Mouse (Mus musculus) thymus, postnatal 0 days (tissue): ENCODE data around the gene Dapl1. TPM values are rescaled to one million over a fixed set of nuclear protein-coding genes. Genes with fewer than 3 reads are reported as not detected.
A peak's percentile ranks its signal among the peaks of the same experiment; 100 is the strongest.

Experiments
- DNase-seq: peaks from one replicate; pipeline ENCODE4 v3.0.0-alpha.2; 2015; ENCODE audit warnings: low spot score
- polyA plus RNA-seq: library from polyadenylated mRNA; unstranded; fragments of >200 nt; fragmentation: Nextera tagmentation; extraction: Ambion mirVana; gene quantifications from 2 replicates; pipeline ENCODE4 v1.2.1, GENCODE M21; 2015

The Dapl1 gene
- polyA plus RNA-seq, 1 experiment from 2014 or later, result 4.9 TPM

- no peak for DNase-seq
Measured at GRCm38 (mm10) chr2:59471051-59471948, 13.2 kb upstream of the Dapl1 start.

DNA sequence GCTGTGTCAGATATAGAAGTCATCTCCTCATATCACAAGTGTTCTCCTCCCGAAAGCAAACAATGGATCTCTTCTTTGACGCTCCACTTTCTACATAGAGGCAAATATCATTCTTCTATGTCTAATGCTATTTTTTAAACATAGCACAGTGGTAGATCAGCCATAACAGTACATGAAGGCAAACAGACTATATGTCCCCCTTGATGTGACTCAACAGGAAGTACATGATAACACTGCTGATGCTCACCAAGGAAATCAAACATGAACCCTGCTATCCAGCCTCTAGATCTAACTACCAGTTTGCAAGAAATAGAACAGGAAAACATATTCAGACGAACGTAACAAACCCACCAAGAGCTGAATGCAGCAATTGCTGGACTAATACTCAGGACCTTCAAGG is 10.1 kb upstream of the Dapl1 start:
- DNase-seq, result peak; percentile 12

- DNase-seq, result no peak
Measured at GRCm38 (mm10) chr2:59485080-59485479, 627 bp downstream of the Dapl1 start.

DNA sequence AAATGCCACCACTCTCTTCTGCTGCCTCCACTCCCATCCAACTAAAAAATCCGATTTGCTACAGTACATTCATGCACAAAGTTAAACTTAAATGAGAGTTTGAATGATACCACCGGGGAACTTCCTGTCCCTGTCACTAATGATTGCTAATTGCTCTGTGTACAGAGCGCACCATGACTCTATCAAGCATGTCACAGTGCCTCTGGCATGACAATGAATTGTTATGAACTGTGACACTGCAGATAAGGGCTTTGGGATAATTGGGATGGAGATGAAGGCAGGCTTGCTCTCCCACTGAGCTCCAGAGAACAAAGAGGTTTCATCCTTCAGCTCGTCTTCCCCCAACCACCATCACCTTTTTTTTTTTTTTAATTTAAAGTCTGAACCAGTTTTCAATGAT is 1.2 kb downstream of the Dapl1 start:
- no peak for DNase-seq

- DNase-seq, result no peak
Measured at GRCm38 (mm10) chr2:59486196-59486845, 1.9 kb downstream of the Dapl1 start.

- DNase-seq, result no peak
Measured at GRCm38 (mm10) chr2:59488235-59488634, 3.8 kb downstream of the Dapl1 start.

DNA sequence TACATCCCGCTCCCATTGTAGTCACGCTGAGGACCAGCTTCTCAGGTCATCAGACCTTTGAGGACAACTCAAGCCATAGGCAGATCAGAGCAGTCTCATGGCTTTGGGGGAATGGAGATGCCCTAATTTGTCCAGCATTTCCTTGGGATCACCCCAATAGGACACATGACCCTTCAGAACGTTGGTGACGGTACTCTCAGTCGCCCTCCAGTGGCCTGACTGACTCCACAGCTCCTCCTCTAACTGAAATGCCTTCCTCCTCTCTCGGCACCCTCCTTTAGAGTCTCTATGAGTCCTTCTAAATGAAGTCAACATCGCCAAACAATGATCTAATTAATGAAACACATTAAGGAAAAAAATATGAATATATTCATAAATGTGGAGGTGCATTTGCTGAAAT is 5.9 kb downstream of the Dapl1 start:
- DNase-seq, result no peak

DNA sequence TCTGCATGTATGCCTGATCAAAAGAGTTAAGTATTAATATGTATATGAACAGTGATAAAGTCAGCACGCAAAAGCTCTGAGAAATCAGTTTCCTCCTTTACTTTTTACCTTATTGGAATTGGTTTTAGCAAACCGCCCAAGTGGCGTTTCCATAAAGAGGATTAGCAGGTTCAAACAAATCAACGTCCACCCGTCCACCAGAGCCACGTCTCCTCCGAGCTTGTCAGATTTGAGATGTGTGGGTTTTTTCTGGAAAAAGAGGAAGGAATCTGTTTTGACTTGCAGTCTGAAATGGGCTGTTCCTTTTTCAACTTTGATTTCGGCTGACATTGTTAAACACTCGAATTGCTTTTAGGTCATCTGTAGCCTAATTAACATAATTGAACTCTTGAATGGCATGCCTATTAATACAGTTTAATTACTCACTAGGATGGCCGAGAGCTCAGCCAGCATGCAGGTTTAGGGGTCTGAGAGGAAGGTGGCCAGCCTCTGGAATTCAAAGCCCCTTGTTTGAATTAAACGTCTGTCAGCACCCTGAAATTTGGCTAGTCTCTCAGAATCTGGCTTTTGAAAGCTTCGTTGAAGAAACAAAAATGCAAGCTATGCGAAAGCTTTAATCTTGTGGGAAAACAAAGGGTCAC is 9.1 kb downstream of the Dapl1 start:
- no peak for DNase-seq

DNA sequence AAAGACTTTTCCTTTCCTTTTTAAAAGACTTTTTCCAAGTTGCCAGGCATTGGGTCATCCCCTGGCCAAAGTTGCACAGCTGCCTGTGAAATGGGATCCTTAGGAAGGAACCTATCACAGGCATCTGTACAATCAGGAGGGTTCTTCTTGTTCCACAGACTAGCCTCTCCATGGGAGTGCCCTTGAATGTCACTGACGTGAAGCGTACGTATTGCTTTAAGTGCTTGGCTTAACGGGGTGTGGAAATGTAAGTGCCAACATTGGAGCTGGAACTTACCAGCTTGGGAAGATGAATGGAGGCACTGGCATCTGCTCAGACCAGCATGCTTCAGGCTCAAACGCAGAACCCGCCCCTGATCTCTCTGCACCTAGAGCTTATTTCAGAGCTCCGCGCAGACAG is 14.7 kb downstream of the Dapl1 start:
- DNase-seq, result no peak

GRCm38 (mm10) chr2:59499717-59500116 is 15.3 kb downstream of the Dapl1 start:
- no peak for DNase-seq

DNA sequence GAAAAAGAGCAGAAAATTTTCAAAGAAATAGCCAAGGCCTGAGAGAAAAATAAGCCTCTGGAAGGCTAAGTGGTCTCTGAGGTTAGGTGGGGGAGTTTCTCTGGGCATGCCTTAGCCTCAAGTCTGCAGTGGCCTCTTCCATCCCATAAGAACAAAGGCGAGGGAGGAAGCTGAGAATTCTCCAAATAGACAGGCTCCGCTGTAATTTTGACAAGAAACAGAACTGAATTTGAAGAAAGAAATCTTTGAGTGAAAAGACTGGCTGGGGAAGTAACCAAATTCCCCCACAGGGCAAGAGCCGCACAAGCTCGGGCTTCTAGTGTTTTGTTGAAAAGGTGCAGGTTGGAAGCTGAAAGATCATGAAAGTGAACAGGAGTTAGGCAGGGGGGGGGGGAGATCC is 24.6 kb downstream of the Dapl1 start:
- DNase-seq, result no peak

GRCm38 (mm10) chr2:59510416-59510815 is 26.0 kb downstream of the Dapl1 start:
- no peak for DNase-seq

- no peak for DNase-seq
Measured at GRCm38 (mm10) chr2:59510882-59511281, 26.4 kb downstream of the Dapl1 start.

GRCm38 (mm10) chr2:59520663-59521062 is 36.2 kb downstream of the Dapl1 start:
- no peak for DNase-seq

GRCm38 (mm10) chr2:59522079-59522684 is 37.7 kb downstream of the Dapl1 start:
- DNase-seq, result peak; percentile 74

DNA sequence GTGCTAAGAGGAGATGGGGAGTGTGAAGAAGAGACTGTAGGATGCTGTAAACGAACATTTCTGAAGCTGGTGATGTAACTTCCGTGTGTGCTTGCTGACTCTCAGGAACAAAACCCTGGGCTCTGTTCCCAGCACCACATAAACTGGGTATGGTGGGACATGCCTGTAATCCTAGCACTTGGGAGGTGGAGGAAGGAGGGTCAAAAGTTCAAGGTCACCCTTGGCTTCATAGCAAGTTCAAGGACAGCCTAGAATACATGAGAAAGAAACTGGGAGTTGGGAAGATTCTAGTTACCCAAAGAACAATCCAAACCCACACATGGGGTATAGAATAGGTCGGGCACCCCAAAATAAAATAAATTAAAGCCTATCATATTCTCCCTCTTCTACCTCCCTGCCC is 39.1 kb downstream of the Dapl1 start:
- DNase-seq, result no peak

GRCm38 (mm10) chr2:59526893-59527292 is 42.4 kb downstream of the Dapl1 start:
- no peak for DNase-seq

DNA sequence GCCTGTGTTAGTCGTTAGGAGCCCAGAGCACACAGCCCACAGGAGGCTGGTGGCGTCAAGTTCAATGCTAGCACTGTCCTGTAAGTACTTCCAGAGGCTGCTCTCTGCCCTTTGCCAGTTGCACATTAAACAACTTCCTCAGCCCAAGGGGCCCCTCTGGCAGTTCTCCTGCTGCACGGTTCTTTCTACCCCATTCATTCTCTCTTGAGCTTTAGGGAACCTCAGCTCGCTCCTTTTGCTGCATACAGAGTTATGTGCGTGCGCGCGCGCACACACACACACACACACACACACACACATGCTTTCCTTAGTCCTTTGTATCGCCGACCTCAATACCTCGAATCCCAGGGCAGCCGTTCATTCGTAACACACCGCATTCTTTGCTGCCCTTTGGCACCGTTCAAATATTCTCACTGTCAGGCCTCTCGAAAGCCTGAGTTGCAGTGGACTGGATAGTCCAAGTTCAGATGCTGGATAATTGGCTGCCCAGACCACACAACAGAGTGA is 45.2 kb downstream of the Dapl1 start:
- DNase-seq, result no peak

GRCm38 (mm10) chr2:59530811-59531210 is 46.4 kb downstream of the Dapl1 start:
- no peak for DNase-seq

- no peak for DNase-seq
Measured at GRCm38 (mm10) chr2:59532999-59533398, 48.5 kb downstream of the Dapl1 start.

DNA sequence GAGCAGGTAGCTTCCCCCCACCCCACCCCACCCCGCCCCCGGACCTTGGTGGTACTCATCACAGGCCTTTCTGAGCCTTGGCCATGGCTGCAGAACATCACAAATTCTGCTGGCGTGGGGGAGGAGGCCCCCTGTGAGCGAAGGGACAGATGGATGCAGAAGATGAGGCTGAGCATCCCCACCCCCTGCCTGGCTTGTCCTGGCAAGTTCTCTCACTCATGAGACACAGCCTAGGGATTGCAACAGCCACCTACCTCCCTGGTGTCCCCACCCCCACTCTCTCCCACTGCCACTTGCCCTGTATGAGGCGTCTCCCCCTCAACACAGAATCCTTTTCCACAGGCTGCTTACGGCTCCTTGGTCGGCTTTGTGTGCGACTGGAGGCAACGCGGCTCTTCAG is 49.1 kb downstream of the Dapl1 start:
- DNase-seq, result no peak
